Mouse (Mus musculus): ENCODE measurements around the gene Fgf22.

- no peak for TF ChIP-seq EP300 (IDR thresholded peaks at IDR 0.05)
- no peak for TF ChIP-seq CTCF (IDR thresholded peaks at IDR 0.05)
Measured at GRCm38 (mm10) chr10:79739234-79739633, 15.6 kb upstream of the Fgf22 start.

All from lung, postnatal 0 days (tissue).